Mouse (Mus musculus): ENCODE data around the gene 1110032A03Rik.

DNA sequence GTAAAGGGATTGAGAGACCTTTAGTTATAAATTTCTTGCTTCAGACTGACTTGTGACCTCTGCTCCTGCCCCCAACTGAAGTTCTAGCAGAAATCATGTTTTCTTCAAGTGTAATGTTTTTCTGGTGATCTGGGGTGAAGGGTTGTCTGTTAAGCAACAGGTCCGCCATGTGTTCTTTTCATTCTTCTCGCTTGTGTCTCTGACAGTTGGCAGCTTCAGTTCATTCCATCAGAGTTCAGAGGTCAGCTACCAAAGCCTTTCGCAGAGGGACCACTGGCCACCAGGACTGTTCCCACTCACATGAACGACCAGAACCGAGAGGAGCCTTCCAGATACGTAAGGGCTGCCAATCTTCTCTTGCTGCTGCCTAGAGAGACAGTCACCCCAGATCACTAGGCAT, 33.2 kb upstream of the 1110032A03Rik start:
- TF ChIP-seq POLR2A (IDR thresholded peaks at IDR 0.05; ENCODE audit: insufficient read depth, low read length) (no peak), CTCF (IDR thresholded peaks at IDR 0.05; ENCODE audit: low read depth, low read length) (no peak)
